Mouse (Mus musculus): ENCODE results near the gene Glb1.

DNA sequence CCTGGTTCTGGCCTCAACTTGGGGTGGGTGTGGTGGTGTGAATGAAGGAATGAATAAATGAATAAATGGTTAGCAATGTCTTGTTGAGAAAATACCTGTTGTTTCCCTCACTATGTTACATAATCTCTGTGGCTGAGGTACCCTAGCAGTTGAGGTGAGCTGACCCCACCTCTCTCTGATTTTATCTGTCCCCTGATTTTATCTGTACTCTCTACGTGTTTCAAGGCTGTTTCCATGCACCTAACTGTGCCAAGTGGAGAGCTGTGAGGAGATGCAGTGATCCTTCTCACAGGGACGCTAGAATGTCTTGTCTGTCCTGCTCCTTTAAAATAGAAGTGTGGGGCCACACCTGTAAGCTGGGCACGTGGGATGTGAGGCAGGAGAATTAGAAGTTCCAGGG lies 57.6 kb downstream of the Glb1 start:
- no peak for TF ChIP-seq POLR2A (IDR thresholded peaks at IDR 0.05; ENCODE audit: control insufficient read depth, low read depth, low read length)
- no peak for TF ChIP-seq CTCF (IDR thresholded peaks at IDR 0.05; ENCODE audit: control insufficient read depth, insufficient read depth, insufficient replicate concordance, low read depth, low read length)
